ENCODE assay signal across 8 mouse cellular contexts in the genomic region with DNA sequence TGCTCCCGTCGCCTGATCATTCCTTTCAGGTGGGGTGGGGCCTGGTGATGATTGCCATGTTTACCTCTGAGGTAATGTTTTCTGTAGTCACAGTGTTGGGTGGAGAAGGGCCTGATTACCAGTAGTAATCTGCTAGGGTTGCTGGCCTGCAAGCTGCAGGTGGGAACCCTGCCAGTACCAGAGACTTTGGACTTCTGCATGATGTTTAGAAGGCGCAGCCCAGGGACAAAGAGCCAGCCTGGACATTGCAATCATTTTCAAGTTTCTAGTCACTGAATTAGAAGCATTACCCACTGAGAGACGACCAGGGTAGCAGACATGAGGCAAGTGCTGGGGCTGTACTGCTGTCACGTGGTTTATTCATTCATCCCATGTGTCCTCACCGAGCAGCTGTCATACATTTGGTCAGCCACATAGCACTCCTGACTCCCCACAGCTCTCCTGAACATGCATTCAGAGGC.
A peak's percentile ranks its signal among the peaks of the same experiment; 100 is the strongest.
DNase-seq lines count a peak whose midpoint lies in the region; ATAC-seq lines count a peak whose summit lies in the region.

No protein-coding gene starts in this region.

- no peak overlapping the region for H3K4me3 ChIP-seq in kidney, embryonic 14.5 days (ENCODE audit: low read length)

- H3K4me2 ChIP-seq in kidney, embryonic 14.5 days (replicated peaks; ENCODE audit: low read depth, low read length): no peak overlapping the region

- no peak for ATAC-seq in kidney, embryonic 14.5 days (ENCODE audit: low FRiP score, low TSS enrichment)
- no peak for ATAC-seq in frontal cortex, adult (ENCODE audit: low TSS enrichment)

- no peaks in the 10 kb centered on the region for H3K27me3 ChIP-seq in kidney, embryonic 14.5 days (ENCODE audit: control insufficient read depth, insufficient read depth, low read length)

- H3K9me3 ChIP-seq in kidney, embryonic 14.5 days (ENCODE audit: control insufficient read depth, low read length): no peaks in the 10 kb centered on the region

- 70% methylated on average over 6 of the region's 6 CpGs for WGBS in kidney, embryonic 14.5 days

- H3K27ac ChIP-seq in kidney, embryonic 14.5 days (ENCODE audit: low read depth, low read length): no peak overlapping the region

- H3K9ac ChIP-seq in kidney, embryonic 14.5 days (ENCODE audit: low read depth, low read length): no peak overlapping the region

- H3K36me3 ChIP-seq in kidney, embryonic 14.5 days (ENCODE audit: control insufficient read depth, insufficient read depth, low read length): no peaks in the 10 kb centered on the region

- H3K4me1 ChIP-seq in kidney, embryonic 14.5 days (ENCODE audit: control insufficient read depth, insufficient read depth, low read length): no peaks in the 10 kb centered on the region

- peak; percentile 72 for DNase-seq in kidney, adult 18-20 months
- DNase-seq in cerebellum, postnatal 36 days: peak; percentile 30 to 38
- peak; percentile 76 for DNase-seq in kidney, postnatal 10 days
- peak; percentile 50 for DNase-seq in skeletal muscle tissue, adult 2 months (ENCODE audit: low read depth, low spot score)
- DNase-seq in right cerebral cortex, postnatal 10 days (ENCODE audit: low spot score in 2 of 2): no peak
- DNase-seq in left cerebral cortex, adult 8-10 months (ENCODE audit: low spot score in 2 of 2): no peak

Comparison
In these comparisons a context has a peak if more than half of its experiments do, and no peak if none do; other contexts are left out.
1. DNase-seq: peak in kidney, adult 18-20 months (single experiment), cerebellum, postnatal 36 days (2 of 2), kidney, postnatal 10 days (single experiment) and skeletal muscle tissue, adult 2 months (single experiment); none in right cerebral cortex, postnatal 10 days (0 of 2) and left cerebral cortex, adult 8-10 months (0 of 2).